Mouse (Mus musculus): ENCODE results near the gene Zfand4. TPM values are rescaled to one million over a fixed set of nuclear protein-coding genes. Genes with fewer than 3 reads are reported as not detected.

Gene Zfand4
- total RNA-seq, 2 experiments from 2014 or later = 0.59 to 0.64 TPM

DNA sequence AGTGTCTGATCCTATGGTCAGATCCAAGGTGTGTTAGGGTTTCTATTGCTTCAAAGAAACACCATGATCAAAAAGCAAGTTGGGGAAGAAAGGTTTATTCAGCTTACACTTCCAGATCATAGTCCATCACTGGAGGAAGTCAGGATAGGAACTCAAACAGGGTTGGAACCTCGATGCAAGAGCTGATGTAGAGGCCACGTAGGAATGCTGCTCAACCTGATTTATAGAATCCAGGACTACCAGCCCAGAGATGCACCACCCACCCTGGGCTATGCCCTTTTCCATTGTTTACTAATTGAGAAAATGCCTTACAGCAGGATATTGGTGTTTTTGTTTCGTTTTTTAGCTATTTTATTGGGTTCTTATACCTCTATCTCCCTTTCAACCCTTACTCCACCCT lies 97.4 kb downstream of the Zfand4 start:
- intact Hi-C loops (cut with DNase I) = no loop called here

DNA sequence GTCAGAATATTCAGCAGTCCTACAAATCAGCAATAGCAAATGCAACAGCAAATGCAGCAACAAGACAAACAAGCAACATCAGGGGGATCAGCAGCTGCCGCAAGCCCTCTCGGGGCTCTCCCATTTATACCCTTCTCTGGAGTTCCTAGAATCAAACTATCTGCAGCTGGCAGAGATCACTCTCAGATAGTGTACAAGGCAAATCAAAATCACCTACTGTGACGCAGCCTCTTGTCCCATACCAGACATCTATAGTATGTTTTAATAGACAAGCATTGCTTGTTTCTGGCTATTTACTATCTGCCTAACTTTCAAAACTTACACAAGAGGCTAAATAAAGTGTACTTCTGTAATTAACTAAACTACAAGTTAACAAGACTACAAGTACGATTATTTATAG lies 98.0 kb downstream of the Zfand4 start:
- Histone ChIP-seq H3K27ac (no peak overlapping the region), H3K4me3 (no peak overlapping the region)
- no peak for DNase-seq
- TF ChIP-seq CTCF (IDR thresholded peaks at IDR 0.05) = no peak
- intact Hi-C loops (cut with DNase I) = no loop called here

More for the DNA sequence above, 97.4 kb downstream of the Zfand4 start:
- no peak for TF ChIP-seq CTCF (IDR thresholded peaks at IDR 0.05)
- H3K4me3 ChIP-seq = no peak overlapping the region
- DNase-seq = no peak
- no peak overlapping the region for H3K27ac ChIP-seq

DNA sequence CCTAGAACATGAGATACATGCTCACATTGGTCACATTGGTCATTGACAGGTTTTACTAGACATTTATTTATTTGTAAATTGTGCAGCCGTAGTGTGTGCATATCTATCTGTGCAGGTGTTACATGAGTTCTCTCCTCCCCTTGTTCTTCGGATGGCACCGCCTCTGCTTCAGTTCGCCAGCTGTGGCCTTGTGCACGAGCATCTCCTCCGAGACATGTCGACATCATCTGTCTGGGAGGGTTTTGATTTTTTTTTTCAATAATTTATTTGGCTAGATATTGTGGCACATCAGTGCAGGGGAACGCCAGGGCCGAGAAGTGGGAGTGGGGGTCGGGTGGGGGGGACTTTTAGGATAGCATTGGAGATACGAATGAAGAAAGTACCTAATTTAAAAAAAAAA lies 103.9 kb downstream of the Zfand4 start:
- intact Hi-C loops (cut with DNase I) = no loop called here
- no peak overlapping the region for H3K27ac ChIP-seq
- no peak for DNase-seq
- no peak overlapping the region for H3K4me3 ChIP-seq
- TF ChIP-seq CTCF (IDR thresholded peaks at IDR 0.05) = no peak

DNA sequence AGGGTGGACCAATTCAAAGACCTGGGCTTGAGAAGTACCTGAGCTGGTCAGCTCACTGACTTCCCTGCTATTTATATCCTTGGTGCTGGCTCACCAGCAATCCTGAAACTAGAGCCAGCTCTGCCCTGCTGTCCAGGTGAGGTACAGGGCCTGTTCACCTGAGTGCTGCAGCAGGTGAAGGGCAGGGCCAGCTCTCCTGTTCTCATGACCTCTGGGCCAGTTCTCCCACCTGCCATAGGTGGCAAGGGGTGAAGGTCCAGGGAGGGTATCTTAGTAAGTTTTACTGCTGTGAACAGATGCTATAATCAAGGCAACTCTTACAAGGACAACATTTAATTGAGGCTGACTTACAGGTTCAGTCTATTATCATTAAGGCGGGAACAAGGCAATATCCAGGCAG lies 105.8 kb downstream of the Zfand4 start:
- TF ChIP-seq CTCF (IDR thresholded peaks at IDR 0.05) = no peak

DNA sequence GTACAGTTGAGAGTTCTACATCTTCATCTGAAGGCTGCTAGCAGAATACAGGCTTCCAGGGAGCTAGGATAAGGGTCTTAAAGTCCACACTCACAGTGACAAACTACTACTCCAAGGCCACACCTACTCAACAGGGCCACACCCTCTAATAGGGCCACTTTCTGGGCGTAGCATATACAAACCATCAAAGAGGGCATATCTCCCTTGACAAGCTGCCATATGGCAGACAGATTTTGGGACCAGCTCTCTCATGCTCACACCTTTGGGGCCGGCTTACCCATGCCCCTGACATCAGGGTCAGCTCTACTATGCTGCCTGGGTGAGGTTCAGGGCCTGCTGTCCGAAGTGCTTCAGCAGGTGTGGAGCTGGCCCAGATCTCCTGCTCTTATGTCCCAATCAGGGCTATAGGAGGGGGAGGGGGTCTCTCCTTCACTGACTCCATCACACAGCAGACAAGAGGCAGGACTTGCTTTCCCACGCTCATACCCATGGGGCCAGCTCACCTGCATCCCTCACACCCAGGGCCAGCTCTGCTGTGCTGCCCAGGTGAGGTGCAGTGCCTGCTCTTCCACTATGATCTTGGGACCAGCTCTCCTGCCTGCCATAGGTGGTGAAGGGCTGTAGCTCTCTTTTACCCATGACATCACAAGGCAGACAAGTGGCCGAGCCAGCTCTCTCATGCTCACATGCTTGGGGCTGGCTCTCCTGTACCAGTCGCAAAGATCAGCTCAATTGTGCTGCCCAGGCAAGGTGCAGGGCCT lies 106.4 kb downstream of the Zfand4 start:
- Histone ChIP-seq H3K4me3 (no peak overlapping the region), H3K27ac (no peak overlapping the region)
- intact Hi-C loops (cut with DNase I) = no loop called here
- TF ChIP-seq CTCF (IDR thresholded peaks at IDR 0.05) = no peak
- no peak for DNase-seq

More for the DNA sequence above, 105.8 kb downstream of the Zfand4 start:
- peak; percentile 22 for DNase-seq
- intact Hi-C loops (cut with DNase I) = no loop called here
- no peak overlapping the region for H3K27ac ChIP-seq
- no peak overlapping the region for H3K4me3 ChIP-seq

DNA sequence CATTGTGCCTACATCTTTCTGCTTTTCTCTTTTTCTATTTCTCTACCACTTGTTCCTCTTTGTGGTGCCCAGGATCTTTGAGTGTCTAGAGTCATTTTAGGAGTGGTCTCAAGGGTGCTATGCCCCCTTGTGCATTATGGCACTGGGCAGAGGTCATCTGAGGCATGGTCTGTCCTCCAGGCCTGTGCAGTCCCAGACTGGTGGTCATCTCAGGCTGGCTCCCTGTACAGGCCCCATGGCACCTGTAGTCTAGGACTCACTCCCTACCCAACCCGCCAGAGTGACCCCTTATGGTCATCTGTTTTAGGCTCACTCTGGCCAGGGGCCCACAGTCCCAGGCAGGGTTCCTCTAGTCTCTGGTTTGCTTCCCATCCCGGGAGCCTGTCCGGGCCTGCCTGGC lies 107.5 kb downstream of the Zfand4 start:
- no peak for TF ChIP-seq CTCF (IDR thresholded peaks at IDR 0.05)

DNA sequence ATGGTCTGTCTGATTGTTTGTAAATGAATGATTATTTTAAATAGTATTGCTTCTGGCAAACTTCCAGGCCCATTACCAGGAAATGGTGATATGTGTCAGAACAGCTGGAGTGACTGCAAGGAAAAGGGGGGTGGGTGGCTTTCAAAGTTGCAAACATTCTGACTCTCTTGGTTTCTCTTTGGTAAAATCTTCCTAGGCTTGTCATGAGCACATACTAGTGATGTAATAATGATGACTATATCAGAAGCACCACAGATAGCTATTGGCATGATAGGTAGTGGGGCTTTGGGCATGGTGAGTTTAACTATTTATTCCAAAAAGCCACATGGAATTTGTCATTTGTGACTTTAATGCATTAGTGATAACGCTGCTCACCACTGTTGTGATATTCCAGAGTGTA lies 110.1 kb downstream of the Zfand4 start:
- no peak for DNase-seq
- Histone ChIP-seq H3K27ac (no peak overlapping the region), H3K4me3 (no peak overlapping the region)
- no peak for TF ChIP-seq CTCF (IDR thresholded peaks at IDR 0.05)
- intact Hi-C loops (cut with DNase I) = no loop called here

More for the DNA sequence above, 107.5 kb downstream of the Zfand4 start:
- intact Hi-C loops (cut with DNase I) = no loop called here
- Histone ChIP-seq H3K27ac (no peak overlapping the region), H3K4me3 (no peak overlapping the region)
- no peak for DNase-seq

DNA sequence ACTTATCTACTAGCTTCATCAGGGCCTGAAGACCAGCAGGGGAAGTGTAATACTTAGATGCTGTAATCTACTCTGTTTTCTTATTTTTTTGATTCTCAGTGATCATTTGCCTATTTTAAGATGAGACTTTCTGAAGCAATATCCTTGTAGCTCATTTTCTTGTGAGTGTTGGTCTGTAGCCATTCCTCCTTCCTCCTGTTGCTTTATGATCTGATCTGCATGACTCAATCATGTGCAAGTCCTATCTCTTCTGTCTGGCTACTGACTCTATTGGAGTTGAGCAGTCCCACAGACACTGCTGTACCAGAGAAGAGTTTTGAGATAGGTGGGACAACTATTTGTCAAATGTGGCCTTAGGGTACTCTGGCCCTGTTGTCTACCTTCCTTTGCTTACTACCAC lies 110.6 kb downstream of the Zfand4 start:
- intact Hi-C loops (cut with DNase I) = no loop called here
- no peak for DNase-seq
- no peak for TF ChIP-seq CTCF (IDR thresholded peaks at IDR 0.05)
- Histone ChIP-seq H3K27ac (no peak overlapping the region), H3K4me3 (no peak overlapping the region)

DNA sequence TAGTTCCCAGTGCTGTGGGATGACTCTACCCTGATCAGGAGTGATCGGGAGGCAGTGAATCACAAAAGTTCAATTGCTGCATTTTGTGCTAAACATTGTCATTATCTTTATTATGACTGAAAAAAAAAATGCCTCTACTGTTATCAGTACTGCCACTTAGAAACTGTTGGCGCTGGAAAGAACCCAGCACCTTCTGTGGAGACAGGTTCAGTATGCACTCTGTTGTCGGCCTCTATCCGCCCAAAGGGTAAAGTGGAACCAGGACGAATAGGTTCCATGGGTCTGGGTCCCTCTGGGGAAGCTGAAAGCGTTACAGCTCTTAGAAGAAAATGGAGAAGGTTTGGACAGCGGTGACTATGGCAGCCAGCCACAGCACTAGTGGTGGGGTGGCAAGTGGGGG lies 114.9 kb downstream of the Zfand4 start:
- H3K27ac ChIP-seq = no peak overlapping the region
- intact Hi-C loops (cut with DNase I) = no loop called here
- no peak for TF ChIP-seq CTCF (IDR thresholded peaks at IDR 0.05)
- H3K4me3 ChIP-seq = no peak overlapping the region
- no peak for DNase-seq

Other genes starting within 250 kb of the Zfand4 start
- gene Tmcc1, start 70.7 kb upstream of the Zfand4 start, total RNA-seq (2021) = 10 to 100 TPM; 45.9 to 59.9 TPM
- gene Washc2, start 56.2 kb upstream of the Zfand4 start, total RNA-seq (2021) = 10 to 100 TPM; 23.6 to 27.7 TPM
- 10 to 100 TPM; 26.8 to 31.1 TPM for gene March8, start 73.8 kb downstream of the Zfand4 start, total RNA-seq (2021)
- gene Alox5, start 197.0 kb downstream of the Zfand4 start, total RNA-seq (2021) = 1 to 10 TPM in 1 of 2 experiments, under 1 TPM in 1; 0.82 to 1.0 TPM
- gene Olfr211, start 224.9 kb downstream of the Zfand4 start, total RNA-seq (2021) = not detected
- under 1 TPM in 1 of 2 experiments, not detected in 1; 0.08 TPM for gene Olfr212, start 242.3 kb downstream of the Zfand4 start, total RNA-seq (2021)